Comparison of ENCODE assay signal across 9 mouse cellular contexts in the genomic region with DNA sequence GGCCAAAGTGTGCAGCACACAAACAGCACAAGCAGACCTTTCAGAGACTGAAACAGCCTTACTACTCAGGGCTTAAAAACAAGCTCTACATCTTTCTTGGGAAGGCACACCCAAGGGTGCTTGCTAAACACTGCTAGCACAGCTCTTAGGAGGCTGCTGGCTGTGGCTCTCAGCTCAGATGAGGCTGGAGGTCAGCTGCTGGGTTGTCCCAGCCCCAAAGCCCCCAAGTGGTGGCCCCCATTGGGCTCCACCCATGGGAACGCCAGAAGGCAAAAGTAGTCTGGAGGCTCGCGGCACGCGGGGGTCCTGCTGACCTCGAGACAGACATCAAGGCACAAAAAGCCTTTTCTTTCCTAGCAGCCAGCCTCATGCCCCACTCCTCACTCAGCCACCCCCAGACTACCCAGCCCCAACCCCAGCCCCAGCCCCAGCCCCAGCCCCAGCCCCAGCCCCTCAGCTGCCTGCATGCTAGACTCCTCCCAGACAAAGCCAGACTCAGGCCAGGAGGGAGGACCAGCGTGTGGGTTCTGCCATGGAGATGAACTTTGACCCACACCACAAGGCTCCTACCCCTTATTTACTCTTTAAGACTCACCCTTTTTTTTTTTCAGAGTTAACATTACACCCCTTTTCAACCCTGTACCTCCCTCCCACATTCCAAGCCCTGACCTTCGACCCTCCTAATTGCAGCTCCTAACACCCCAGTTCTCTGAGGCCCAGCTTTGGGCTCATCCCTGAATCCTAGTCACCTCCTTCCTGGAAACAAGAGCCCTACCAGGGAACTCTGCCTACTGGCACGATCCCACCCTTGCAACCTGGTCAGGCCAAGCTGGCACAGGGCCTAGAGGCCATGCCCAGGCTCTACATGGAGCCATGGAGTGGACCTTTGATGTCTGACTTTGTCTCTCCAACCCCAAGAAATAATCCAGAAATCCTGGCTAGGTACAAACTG. TPM values are rescaled to one million over a fixed set of nuclear protein-coding genes. Genes with fewer than 3 reads are reported as not detected.
DNase-seq lines count a peak whose midpoint lies in the region; ATAC-seq lines count a peak whose summit lies in the region.
"Had no signal": no experiment of that assay in that cellular context is flagged by ENCODE, and none has a peak within 500 bp of the region (broad histone marks: within the 10 kb centered on the region; RNA-seq: fewer than 3 reads in every experiment).

No protein-coding gene starts in this region.

- DNase-seq in forebrain, embryonic 10.5 days (ENCODE audit: extremely low spot score, low spot score) = no peak
- DNase-seq in cerebellum, adult 18-20 months = peak; percentile 70 to 74
- peak; percentile 25 to 61 for DNase-seq in heart, postnatal 14 days
- peak; percentile 82 for DNase-seq in yolk sac, embryonic 10.5 days (ENCODE audit: low spot score)
- no peak for DNase-seq in urinary bladder, postnatal 25 days (ENCODE audit: low spot score)
- no peak for DNase-seq in layer of hippocampus, adult 18-20 months (ENCODE audit: low spot score in 2 of 2)

- no peaks in the 10 kb centered on the region for H3K9me3 ChIP-seq in forebrain, embryonic 10.5 days
- H3K9me3 ChIP-seq in forebrain, embryonic 13.5 days (replicated peaks) = no peaks in the 10 kb centered on the region
- H3K9me3 ChIP-seq in limb, embryonic 12.5 days = no peaks in the 10 kb centered on the region

- ATAC-seq in forebrain, embryonic 13.5 days = no peak
- peak; percentile 29; the same call in 1 of the 2 replicates for ATAC-seq in limb, embryonic 12.5 days (ENCODE audit: insufficient number of reproducible peaks, insufficient read depth, low FRiP score, low TSS enrichment, low read depth)

- H3K36me3 ChIP-seq in forebrain, embryonic 10.5 days (replicated peaks) = peaks cover 62% of the 10 kb centered on the region
- H3K36me3 ChIP-seq in forebrain, embryonic 13.5 days (ENCODE audit: poor library complexity, severe bottlenecking) = peaks cover 63% of the 10 kb centered on the region
- H3K36me3 ChIP-seq in limb, embryonic 12.5 days = peaks cover 46% of the 10 kb centered on the region

- H3K27ac ChIP-seq in forebrain, embryonic 10.5 days = peak overlapping the region; percentile 85
- H3K27ac ChIP-seq in forebrain, embryonic 13.5 days = no peak overlapping the region
- H3K27ac ChIP-seq in limb, embryonic 12.5 days = peak overlapping the region; percentile 86

- H3K27me3 ChIP-seq in forebrain, embryonic 10.5 days (ENCODE audit: poor library complexity, severe bottlenecking) = no peaks in the 10 kb centered on the region
- no peaks in the 10 kb centered on the region for H3K27me3 ChIP-seq in forebrain, embryonic 13.5 days
- H3K27me3 ChIP-seq in limb, embryonic 12.5 days = no peaks in the 10 kb centered on the region

- 0 out of 2 replicates have a peak overlapping the region, but pooled peaks have one; percentile 10 for H3K4me3 ChIP-seq in forebrain, embryonic 10.5 days
- H3K4me3 ChIP-seq in forebrain, embryonic 13.5 days = no peak overlapping the region
- no peak overlapping the region for H3K4me3 ChIP-seq in limb, embryonic 12.5 days (replicated peaks)

- H3K4me2 ChIP-seq in forebrain, embryonic 13.5 days = no peak overlapping the region
- H3K4me2 ChIP-seq in limb, embryonic 12.5 days = no peak overlapping the region

- 11% methylated on average over 9 of the region's 9 CpGs for WGBS in forebrain, embryonic 10.5 days
- 15% methylated on average over 9 of the region's 9 CpGs for WGBS in forebrain, embryonic 13.5 days
- WGBS in limb, embryonic 12.5 days = 34% methylated on average over 9 of the region's 9 CpGs

- H3K9ac ChIP-seq in forebrain, embryonic 13.5 days = no peak overlapping the region
- peak overlapping the region; percentile 34; the same call in 1 of the 2 replicates for H3K9ac ChIP-seq in limb, embryonic 12.5 days (replicated peaks)

- intact Hi-C loops in heart, postnatal 14 days (cut with DNase I) = no loop called here

- H3K4me1 ChIP-seq in forebrain, embryonic 10.5 days = peaks cover 70% of the 10 kb centered on the region
- peaks cover 64% of the 10 kb centered on the region for H3K4me1 ChIP-seq in forebrain, embryonic 13.5 days
- H3K4me1 ChIP-seq in limb, embryonic 12.5 days (replicated peaks) = peaks cover 64% of the 10 kb centered on the region

RNA-seq across cellular contexts. Expression of gene 4930404H24Rik, which starts 57.4 kb away (rescaled TPM):
- not detected in 2 replicates for polyA plus RNA-seq in forebrain, embryonic 10.5 days (2016; fragmentation: Nextera tagmentation; extraction: Ambion mirVana)
- polyA plus RNA-seq in forebrain, embryonic 13.5 days (2015; fragmentation: Nextera tagmentation; extraction: Ambion mirVana) = not detected in 2 replicates
- not detected for total RNA-seq in heart, postnatal 14 days (2021)
- not detected in 2 replicates for polyA plus RNA-seq in limb, embryonic 12.5 days (2016; fragmentation: Nextera tagmentation; extraction: Ambion mirVana)
- not detected for total RNA-seq in layer of hippocampus, adult 18-20 months (2021)
- polyA plus RNA-seq: C2C12 had no signal

Comparison
In these comparisons a context has a peak if more than half of its experiments do, and no peak if none do; other contexts are left out.
1. DNase-seq: peak in cerebellum, adult 18-20 months (2 of 2), heart, postnatal 14 days (2 of 2) and yolk sac, embryonic 10.5 days (single experiment); none in forebrain, embryonic 10.5 days (single experiment), urinary bladder, postnatal 25 days (single experiment) and layer of hippocampus, adult 18-20 months (0 of 2).